Mouse (Mus musculus) embryo, embryonic 11 days (tissue): Measurements from ENCODE around the gene Sgms2.
"Not testable (repeated sequence)": the region's sequence is repeated elsewhere in the genome, so short reads cannot be mapped to it uniquely, and the experiment has no call there.

Source experiments
- DNase-seq: peaks from one replicate; pipeline ENCODE4 v3.0.0-alpha.2; 2015

Sgms2 gene

DNA sequence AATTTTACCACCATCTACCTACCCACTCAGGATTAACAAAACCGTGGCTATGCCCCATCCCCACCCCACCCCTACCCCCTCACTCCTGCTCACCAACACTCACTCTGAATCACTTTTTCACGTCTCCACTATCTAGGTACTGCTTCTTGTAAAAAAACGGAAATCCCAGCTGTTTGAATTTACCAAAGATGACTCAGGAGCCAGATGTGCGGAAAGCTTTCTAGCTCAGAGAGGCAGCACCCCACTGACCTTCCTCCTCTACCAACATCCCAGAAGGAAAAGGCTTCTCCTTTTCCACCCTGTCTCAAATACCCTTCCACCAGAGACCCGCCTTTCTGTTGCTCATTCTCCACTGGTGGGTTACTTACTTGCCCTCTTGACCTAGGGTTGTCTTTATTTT is 135.2 kb downstream of the Sgms2 start:
- no peak for DNase-seq

- DNase-seq, result no peak
Measured at GRCm38 (mm10) chr3:131350539-131350938, 140.7 kb downstream of the Sgms2 start.

GRCm38 (mm10) chr3:131349013-131349412 is 142.2 kb downstream of the Sgms2 start:
- no peak for DNase-seq

DNA sequence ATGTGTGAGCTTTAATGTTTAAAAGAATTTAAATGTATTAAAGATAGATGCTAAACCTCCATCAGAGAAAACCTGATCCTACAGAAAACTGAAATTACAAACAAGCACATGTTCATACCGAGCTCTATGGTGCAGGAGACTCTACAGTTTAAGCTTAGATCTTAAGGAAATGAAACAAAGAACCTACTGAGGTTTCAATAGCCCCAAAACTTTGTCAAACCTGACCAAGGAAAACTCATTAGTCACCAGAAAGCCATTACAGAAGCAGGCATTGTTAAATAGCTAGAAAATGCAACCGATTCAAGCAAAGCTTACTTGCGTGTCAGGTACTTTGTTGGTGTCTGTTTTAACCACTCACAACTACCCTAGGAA is 142.6 kb downstream of the Sgms2 start:
- no peak for DNase-seq

GRCm38 (mm10) chr3:131347831-131348578 is 143.2 kb downstream of the Sgms2 start:
- peak; percentile 53 for DNase-seq

GRCm38 (mm10) chr3:131345903-131346302 is 145.3 kb downstream of the Sgms2 start:
- no peak for DNase-seq

GRCm38 (mm10) chr3:131343311-131343710 is 147.9 kb downstream of the Sgms2 start:
- DNase-seq, result peak; percentile 56

DNA sequence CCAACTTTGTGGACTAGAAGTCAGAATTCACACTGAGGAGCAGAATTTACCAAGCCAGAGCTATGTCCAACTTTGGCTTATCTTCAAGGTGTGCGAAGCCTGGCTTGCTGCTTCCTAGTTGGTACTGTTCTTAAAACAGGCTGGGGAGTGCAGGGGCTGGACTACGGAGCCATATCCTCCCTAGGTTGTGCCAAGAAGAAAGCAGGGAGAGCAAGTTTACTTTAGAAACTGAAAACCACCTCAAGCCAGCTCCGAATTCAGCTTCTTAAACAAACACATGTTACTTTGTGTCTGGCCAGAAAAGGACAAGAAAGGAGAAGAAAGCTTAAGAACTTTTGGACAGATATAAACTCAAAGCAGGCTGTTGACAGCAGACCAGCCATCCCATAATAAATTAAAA is 150.3 kb downstream of the Sgms2 start:
- no peak for DNase-seq

DNA sequence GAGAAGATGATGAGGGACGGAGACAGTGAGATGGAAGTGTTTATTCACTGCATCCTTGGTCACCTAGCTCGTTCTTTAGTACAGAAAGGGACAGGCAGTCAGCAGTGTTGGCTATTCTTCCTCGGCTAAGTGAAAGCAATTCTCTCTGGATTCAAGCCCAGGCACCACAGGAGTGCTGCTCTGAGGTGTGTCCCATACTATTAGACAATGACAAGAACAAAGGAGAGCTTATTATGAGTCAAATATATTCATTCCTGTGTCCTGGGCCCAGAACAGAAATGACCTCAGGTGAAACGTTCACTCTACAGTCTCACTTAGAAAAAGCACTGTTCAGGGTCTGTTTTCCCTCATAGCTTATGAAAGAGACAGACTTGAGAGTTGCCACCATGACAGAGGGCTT is 151.9 kb downstream of the Sgms2 start:
- DNase-seq, result no peak

DNA sequence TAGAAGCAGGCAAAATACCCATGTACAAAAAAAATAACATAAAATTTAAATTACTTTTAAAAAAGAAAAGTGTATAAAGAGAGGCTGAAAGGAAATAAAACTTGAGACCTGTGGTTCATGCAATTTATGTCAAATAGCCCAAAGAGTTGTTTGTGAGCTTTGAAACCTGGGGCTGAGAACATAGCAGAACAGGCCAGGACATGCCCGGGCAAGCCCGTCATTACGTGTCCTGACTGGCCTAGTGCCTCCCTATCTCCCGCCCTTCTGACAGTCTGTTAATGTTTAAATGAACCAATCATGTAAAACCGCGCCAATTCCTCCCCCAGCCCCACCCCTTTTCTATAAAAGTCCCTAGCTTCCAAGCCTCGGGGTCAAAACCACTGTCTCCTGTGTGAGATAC is 153.5 kb downstream of the Sgms2 start:
- DNase-seq, result not testable (repeated sequence)

DNA sequence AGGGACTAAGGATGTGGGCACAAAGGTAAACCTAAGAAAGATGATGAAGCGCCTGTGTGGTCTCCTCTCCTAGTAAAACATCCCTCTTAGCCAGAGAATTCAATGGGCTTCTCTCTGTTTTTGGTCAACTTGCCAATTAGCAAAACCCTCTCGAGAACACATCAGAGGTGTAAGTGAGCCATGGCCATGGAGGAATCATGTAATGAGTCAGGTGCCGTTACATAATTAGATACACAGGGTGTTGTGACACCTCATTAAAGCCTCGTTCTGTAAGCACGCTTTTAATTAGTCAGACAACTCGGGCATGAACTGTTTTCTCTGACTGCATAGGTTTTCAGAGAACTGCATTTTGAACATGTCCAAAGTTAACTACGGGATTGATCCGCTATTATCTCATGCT is 154.6 kb downstream of the Sgms2 start:
- DNase-seq, result no peak

- DNase-seq, result no peak
Measured at GRCm38 (mm10) chr3:131335117-131335547, 156.1 kb downstream of the Sgms2 start.

DNA sequence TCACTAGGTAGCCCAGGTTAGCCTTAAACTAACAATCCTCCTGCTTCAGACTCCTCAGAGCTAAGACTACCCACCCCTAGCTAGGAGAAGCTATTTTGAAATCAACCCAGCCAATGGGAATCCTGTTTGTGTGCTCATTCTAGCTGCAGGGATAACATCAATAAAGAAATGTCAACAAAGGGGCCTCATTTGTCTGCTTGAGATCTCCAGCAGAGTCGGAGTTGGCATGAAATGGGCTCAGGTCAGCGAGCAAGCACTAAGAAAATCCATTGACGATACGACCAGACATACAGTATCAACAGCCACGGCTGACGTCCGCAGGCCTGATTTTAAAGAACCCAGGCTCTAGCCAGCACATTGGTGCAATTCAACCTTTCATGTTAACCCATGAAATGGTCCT is 164.0 kb downstream of the Sgms2 start:
- DNase-seq, result no peak

- DNase-seq, result no peak
Measured at GRCm38 (mm10) chr3:131326637-131327036, 164.6 kb downstream of the Sgms2 start.

DNA sequence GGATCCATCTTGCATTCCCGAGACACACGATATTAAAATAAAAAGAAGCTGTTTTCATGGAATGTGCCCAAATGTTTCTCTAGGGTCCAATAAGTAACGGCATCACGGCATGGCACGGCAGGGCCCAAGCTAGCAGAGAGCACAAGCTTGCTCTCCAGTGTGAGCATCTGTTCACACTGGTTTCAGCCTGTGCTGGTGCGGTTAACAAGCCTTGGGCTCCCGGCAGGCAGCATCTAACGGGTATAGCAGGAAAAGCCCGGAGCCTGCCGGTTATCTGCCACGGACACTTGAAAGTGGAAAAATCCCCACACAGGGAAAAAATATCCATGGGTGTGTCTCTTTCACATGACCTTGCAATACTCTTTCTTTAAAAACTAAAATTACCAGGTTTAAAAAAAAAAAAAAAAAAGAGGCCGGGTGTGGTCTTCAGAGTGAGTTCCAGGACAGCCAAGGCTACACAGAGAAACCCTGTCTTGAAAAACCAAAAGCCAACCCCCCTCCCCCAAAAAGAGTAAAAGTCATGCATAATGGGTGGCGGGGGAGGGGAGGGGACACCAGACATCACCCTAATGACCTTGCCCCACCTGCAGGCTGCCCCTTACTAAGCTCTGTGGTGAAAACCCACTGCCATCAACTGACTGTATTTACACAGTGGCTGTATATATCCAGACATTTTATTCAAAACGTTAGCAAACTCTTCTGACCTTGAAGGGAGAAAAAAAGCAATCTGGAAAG is 169.0 kb downstream of the Sgms2 start:
- DNase-seq, result no peak

- DNase-seq, result peak; percentile 88
Measured at GRCm38 (mm10) chr3:131320184-131320583, 171.0 kb downstream of the Sgms2 start.

GRCm38 (mm10) chr3:131318211-131318610 is 173.0 kb downstream of the Sgms2 start:
- no peak for DNase-seq

DNA sequence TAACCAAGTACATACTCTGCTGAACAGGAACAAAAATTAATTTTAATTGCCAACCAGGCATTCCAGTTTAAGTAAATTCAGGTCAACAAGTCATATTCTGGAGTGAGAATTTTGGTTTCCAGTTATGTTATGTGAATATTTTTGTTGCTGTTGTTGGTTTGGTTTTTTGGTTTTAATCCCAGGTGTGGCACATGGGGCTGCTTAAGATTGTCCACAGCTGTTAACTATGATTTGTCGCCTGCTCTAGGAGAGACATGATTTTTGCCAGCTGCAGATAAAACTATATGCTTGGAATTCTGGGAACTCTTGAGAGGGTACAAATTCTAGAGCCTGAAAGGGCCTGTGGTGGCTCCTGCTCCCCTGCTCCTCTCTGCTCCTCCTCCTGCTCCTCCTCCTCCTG is 174.1 kb downstream of the Sgms2 start:
- DNase-seq, result no peak

- no peak for DNase-seq
Measured at GRCm38 (mm10) chr3:131315957-131316510, 175.2 kb downstream of the Sgms2 start.

GRCm38 (mm10) chr3:131312340-131312739 is 178.9 kb downstream of the Sgms2 start:
- DNase-seq, result no peak

- no peak for DNase-seq
Measured at GRCm38 (mm10) chr3:131310572-131310971, 180.6 kb downstream of the Sgms2 start.

GRCm38 (mm10) chr3:131307811-131308210 is 183.4 kb downstream of the Sgms2 start:
- no peak for DNase-seq

GRCm38 (mm10) chr3:131306255-131306654 is 185.0 kb downstream of the Sgms2 start:
- DNase-seq, result no peak

GRCm38 (mm10) chr3:131303320-131303714 is 187.9 kb downstream of the Sgms2 start:
- DNase-seq, result no peak
